Mouse (Mus musculus) layer of hippocampus, postnatal 25 days (tissue): ENCODE data around the gene Cfap70. TPM values are rescaled to one million over a fixed set of nuclear protein-coding genes. Genes with fewer than 3 reads are reported as not detected.

Experiments used
- DNase-seq, 2 experiments: peaks; one replicate each; pipeline ENCODE4 v3.0.0; 2022; ENCODE audit warnings: mixed read lengths in 2 of 2, low spot score in 1 of 2; ENCODE audit errors: extremely low spot score in 1 of 2
- total RNA-seq, 2 experiments: library from RNA; stranded (reverse); gene quantifications; 2 replicates each; pipeline ENCODE4 v1.2.3; 2021

Cfap70 gene
- total RNA-seq, 2 experiments from 2014 or later = 0.62 to 0.82 TPM

- DNase-seq = no peak
Observed at GRCm38 (mm10) chr14:20429833-20430232, 22.2 kb downstream of the Cfap70 start.

- DNase-seq = no peak
Observed at GRCm38 (mm10) chr14:20428593-20428992, 23.4 kb downstream of the Cfap70 start.

GRCm38 (mm10) chr14:20423046-20423445 lies 29.0 kb downstream of the Cfap70 start:
- DNase-seq = no peak

- no peak for DNase-seq
Observed at GRCm38 (mm10) chr14:20422257-20422656, 29.8 kb downstream of the Cfap70 start.

GRCm38 (mm10) chr14:20400071-20400470 lies 52.0 kb downstream of the Cfap70 start:
- peak in 1 of 2 experiments; percentile 30 for DNase-seq

- DNase-seq = no peak
Observed at GRCm38 (mm10) chr14:20398864-20399263, 53.2 kb downstream of the Cfap70 start.

GRCm38 (mm10) chr14:20397220-20397619 lies 54.8 kb downstream of the Cfap70 start:
- DNase-seq = no peak

- DNase-seq = peak; percentile 76 to 85
Observed at GRCm38 (mm10) chr14:20393205-20393913, 58.7 kb downstream of the Cfap70 start, which contains the start of gene Mrps16. Gene Mrps16, minus strand, starts transcription at chr14:20393634.

GRCm38 (mm10) chr14:20392326-20392725 lies 59.7 kb downstream of the Cfap70 start:
- no peak for DNase-seq

GRCm38 (mm10) chr14:20389446-20390079 lies 62.5 kb downstream of the Cfap70 start:
- no peak for DNase-seq

- peak; percentile 86 to 94 for DNase-seq
Observed at GRCm38 (mm10) chr14:20388441-20389129, 63.4 kb downstream of the Cfap70 start, which contains the start of gene Dnajc9. Gene Dnajc9, minus strand, starts transcription at chr14:20388910.

- DNase-seq = no peak
Observed at GRCm38 (mm10) chr14:20379753-20380430, 72.1 kb downstream of the Cfap70 start.

GRCm38 (mm10) chr14:20379087-20379640 lies 72.9 kb downstream of the Cfap70 start:
- no peak for DNase-seq

GRCm38 (mm10) chr14:20378313-20379061 lies 73.5 kb downstream of the Cfap70 start:
- DNase-seq = no peak

GRCm38 (mm10) chr14:20377112-20377521 lies 74.9 kb downstream of the Cfap70 start:
- no peak for DNase-seq

GRCm38 (mm10) chr14:20371854-20372253 lies 80.2 kb downstream of the Cfap70 start:
- DNase-seq = no peak

GRCm38 (mm10) chr14:20370798-20371197 lies 81.2 kb downstream of the Cfap70 start:
- DNase-seq = no peak

- DNase-seq = no peak
Observed at GRCm38 (mm10) chr14:20368271-20368670, 83.8 kb downstream of the Cfap70 start.

GRCm38 (mm10) chr14:20363230-20363629 lies 88.8 kb downstream of the Cfap70 start:
- DNase-seq = no peak
